Mouse (Mus musculus) right cerebral cortex, adult 18-20 months (tissue): Measurements from ENCODE around the gene Slc9a1.
A peak's percentile ranks its signal among the peaks of the same experiment; 100 is the strongest.

Experiments used
- DNase-seq: peaks from one replicate; pipeline ENCODE4 v3.0.0; 2022; ENCODE audit warnings: mixed read lengths

Slc9a1 gene

GRCm38 (mm10) chr4:133442194-133442593 lies 72.7 kb downstream of the Slc9a1 start:
- no peak for DNase-seq

DNA sequence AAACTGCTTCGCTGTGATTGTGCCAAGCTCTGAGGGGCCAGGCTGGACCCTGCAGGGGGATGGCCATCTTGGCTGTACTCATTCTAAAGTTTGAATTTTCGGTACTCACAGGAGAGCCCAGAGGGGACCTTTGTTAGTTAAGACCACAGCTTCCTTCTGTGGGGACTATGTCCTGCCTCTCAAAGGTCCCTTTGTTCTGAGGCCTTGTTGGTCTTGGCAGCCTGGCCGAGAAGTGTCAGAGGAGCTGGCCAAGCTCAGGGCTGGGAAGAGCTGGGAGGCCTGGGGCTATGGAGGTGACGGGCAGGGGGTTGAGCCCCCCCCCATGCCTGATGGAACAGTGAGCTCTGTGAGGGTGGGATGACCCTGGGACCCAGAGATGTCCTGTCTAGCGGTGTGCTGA lies 73.6 kb downstream of the Slc9a1 start:
- DNase-seq: no peak

DNA sequence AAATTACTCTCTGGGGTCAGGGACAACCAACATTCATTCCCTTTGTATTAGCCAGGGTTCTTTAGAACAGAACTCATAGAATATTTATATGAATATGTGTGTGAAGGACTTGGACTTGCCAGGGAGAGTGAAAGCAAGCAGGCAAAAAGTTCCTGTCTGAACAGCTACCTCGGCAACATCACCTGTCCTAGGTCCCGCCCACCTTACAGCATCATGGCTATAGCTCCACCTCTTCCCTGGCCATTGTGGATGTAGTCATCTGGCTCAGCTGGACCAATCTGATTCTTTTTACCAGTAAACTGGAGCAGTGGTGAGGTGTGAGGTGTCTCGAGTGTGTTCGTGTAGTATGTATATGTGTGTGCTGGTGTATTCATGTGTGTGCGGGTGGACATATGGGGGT lies 76.2 kb downstream of the Slc9a1 start:
- no peak for DNase-seq

GRCm38 (mm10) chr4:133447366-133447765 lies 77.9 kb downstream of the Slc9a1 start:
- DNase-seq: no peak

GRCm38 (mm10) chr4:133447967-133448366 lies 78.5 kb downstream of the Slc9a1 start:
- DNase-seq: no peak

- no peak for DNase-seq
Observed at GRCm38 (mm10) chr4:133448708-133449388, 79.3 kb downstream of the Slc9a1 start.

DNA sequence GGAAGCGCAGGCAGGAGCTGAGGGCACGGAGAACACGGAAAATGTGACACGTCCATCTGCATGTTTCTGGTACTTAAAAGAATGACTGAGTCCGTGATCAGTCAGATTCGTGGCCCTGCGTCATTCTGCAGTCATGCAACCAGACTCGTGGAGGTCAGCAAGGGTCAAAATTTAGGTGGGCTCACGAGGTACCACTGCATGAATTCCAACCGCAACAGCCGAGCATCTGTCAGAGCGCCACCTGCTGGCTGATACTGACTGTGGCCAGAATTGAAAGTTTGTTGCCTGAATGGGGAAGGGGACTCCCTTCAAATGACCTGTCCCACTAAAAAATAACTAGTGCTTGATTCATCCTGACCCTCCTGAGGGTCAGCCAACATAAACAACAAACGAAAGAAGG lies 80.2 kb downstream of the Slc9a1 start:
- DNase-seq: peak; percentile 29

DNA sequence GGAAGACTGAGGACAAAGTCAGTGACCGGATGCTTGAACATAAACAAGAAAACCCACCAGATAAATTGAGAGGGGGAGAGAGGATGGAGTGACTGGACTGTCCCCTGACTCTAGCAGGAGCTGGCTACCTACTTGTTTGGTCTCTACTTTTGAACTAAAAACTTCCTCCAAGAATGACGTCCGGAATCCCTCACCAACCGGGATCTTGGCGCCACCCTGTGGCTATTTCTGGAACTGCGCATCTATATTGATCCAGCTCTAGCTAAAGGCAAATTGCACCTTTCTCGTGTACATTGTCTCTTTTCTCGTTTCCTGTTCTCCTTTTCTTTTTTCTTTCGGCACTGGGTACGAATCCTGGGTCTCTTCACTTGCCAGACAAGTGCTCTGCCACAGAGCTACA lies 82.0 kb downstream of the Slc9a1 start:
- DNase-seq: peak; percentile 65

GRCm38 (mm10) chr4:133452433-133452832 lies 82.9 kb downstream of the Slc9a1 start:
- no peak for DNase-seq

DNA sequence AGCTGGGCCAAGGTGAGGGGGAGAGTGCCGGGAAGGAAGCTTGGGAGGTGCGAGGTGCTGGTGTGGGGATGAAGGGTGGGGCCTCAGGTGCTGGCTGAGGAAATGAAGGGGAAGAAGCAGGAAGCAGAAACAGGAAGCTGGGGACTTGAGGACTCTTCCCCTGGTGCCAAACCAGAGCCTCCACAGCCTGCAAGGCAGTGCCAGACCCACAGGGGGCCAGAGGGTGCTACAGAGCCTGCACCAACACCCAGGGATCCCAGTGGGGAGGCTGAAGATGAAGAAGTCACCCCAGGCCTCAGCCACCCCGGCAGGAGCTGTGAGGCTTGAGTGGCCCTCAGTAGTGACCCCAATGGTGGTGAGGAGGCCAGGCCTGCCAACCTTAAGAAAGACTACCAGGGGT lies 88.5 kb downstream of the Slc9a1 start:
- no peak for DNase-seq

DNA sequence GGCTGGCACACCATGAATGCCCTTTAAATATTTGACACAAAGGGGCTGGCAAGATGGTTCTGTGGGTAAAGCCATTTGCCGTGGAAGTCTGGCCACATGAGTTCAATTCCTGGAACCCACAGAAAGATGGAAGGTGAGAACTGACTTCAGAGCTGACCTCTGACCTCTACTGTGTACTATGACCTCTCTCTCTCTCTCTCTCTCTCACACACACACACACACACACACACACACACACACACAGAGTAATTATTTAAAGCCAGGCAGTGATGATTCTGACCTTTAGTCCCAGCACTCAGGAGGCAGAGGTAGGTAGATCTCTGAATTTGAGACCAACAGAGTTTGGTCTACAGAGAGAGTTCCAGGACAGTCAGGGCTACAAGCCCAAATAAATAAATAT lies 90.5 kb downstream of the Slc9a1 start:
- DNase-seq: no peak

DNA sequence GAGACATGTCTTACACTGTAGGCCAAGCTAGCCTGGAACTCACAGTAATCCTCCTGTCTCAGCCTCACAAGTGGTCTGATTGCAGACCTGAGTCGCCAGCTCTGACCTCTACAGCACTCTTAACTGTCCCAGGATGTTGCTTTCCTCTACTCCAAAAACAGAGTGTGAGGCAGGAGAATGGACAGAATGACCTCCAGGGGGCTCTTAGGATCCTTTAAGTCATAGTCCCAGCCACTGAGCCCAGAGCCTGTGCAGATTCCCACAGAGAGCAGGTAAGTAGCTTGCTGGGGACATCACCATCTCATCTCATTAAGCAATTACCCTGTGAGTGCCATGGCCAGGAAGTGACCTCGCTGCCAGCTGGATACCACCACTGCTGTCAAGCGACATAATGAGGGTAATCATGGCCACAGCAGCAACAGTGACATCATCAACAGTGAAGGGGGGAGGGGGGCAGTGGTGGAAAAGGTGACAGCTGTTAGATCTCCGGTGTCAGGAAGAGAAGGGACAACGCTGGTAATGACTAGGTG lies 91.4 kb downstream of the Slc9a1 start:
- DNase-seq: no peak

DNA sequence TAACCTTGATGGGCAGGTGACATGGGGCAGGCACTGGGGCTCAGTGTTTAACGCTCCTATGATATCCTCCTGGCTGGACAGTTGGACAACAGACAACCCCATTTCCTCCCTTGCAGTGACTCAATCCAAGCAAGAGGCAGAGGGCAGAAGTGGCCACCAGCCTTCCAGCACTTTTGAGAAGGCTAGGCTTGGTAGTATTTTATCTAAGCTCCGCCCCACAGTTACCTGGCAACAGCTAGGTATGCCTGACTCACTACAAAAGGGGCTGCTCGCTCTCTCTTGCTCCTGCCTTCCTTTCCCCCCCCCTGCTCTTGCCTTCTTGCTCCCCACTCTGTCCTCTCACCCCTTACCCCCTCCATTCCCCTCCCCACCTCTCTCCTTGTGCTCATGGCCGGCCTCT lies 91.9 kb downstream of the Slc9a1 start:
- DNase-seq: no peak

DNA sequence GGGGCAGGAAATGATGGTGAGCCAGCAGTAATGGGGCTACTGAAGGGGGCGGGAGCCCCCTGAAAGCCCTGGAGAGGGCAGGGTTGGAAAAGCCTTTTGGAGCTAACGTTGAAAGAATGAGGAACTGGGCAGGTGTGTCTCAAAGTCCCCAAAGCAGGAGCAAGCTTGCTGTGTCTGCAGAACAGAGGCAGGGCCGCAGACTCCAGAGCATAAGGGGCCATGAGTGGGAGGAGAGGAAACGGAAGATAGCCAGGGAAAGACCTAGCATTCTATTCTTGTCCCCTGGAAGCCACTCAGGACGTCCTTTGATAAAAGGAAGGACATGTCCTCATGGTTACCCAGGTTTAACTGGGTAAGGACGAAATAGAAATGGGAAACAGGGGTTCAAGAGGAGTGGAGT lies 93.7 kb downstream of the Slc9a1 start:
- DNase-seq: no peak

GRCm38 (mm10) chr4:133468080-133468479 lies 98.6 kb downstream of the Slc9a1 start:
- peak; percentile 85 for DNase-seq

DNA sequence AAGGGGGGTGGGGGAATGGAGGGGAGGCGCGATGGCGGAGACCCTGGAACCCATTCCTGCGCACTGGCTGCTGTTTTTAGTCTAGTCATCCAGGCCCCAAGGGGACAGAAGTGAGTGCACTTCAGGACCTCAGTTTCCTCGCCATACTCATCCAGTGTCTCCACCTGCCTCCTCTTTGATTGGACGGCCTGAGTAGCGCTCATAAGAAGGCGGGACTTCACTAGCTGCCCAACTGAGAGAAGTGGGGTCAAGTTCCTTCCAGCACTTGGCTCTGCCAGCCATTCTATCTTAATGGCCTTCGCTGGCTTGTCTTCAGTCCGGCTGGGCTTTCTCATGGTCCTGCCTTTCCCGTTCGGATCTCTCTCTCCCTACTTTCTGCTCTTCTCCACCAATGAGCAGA lies 99.6 kb downstream of the Slc9a1 start:
- DNase-seq: no peak

GRCm38 (mm10) chr4:133471135-133471821 lies 101.8 kb downstream of the Slc9a1 start:
- no peak for DNase-seq
